Mouse (Mus musculus) neural tube, embryonic 14.5 days (tissue): ENCODE measurements around the gene Vmn1r159. TPM values are rescaled to one million over a fixed set of nuclear protein-coding genes. Genes with fewer than 3 reads are reported as not detected.
"Not testable (repeated sequence)": the region's sequence is repeated elsewhere in the genome, so short reads cannot be mapped to it uniquely, and the experiment has no call there.

Experiments
- ATAC-seq: fragments of 200-750 bp; cut with Nextera tagmentation; 2 replicates; pipeline ENCODE4 v1.8.0; 2017; ENCODE audit warnings: low read depth, mild to moderate bottlenecking, moderate TSS enrichment, moderate library complexity
- H3K27ac ChIP-seq: fragments of 300-500 bp; sonication (generic); 2 replicates; pipeline ENCODE4 v1.5.1; 2014; ENCODE audit warnings: low read depth, mild to moderate bottlenecking, control low read depth, low read length, moderate library complexity, mixed read lengths
- H3K27me3 ChIP-seq: fragments of 300-500 bp; sonication (generic); 2 replicates; pipeline ENCODE4 v1.6.1; 2014; ENCODE audit warnings: low read length; ENCODE audit not compliant: control insufficient read depth, insufficient read depth
- H3K36me3 ChIP-seq: fragments of 300-500 bp; sonication (generic); 2 replicates; pipeline ENCODE4 v1.6.1; 2014; ENCODE audit warnings: low read length, mixed read lengths; ENCODE audit not compliant: control insufficient read depth, insufficient read depth
- H3K4me1 ChIP-seq: fragments of 300-500 bp; sonication (generic); 2 replicates; pipeline ENCODE4 v1.6.1; 2014; ENCODE audit warnings: low read length; ENCODE audit not compliant: control insufficient read depth, insufficient read depth
- H3K4me2 ChIP-seq: fragments of 300-500 bp; sonication (generic); 2 replicates; pipeline ENCODE4 v1.6.1; 2014; ENCODE audit warnings: mild to moderate bottlenecking, low read depth, low read length, control low read depth
- H3K4me3 ChIP-seq: fragments of 300-500 bp; sonication (generic); 2 replicates; pipeline ENCODE4 v1.5.1; 2014; ENCODE audit warnings: low read depth, low read length, control low read depth, mixed read lengths
- H3K9ac ChIP-seq: fragments of 300-500 bp; sonication (generic); replicated peaks from 2 replicates; pipeline ENCODE4 v1.6.1; 2014; ENCODE audit warnings: low read depth, mild to moderate bottlenecking, control low read depth, low read length, mixed read lengths
- H3K9me3 ChIP-seq: fragments of 300-500 bp; sonication (generic); 2 replicates; pipeline ENCODE4 v1.6.1; 2016; ENCODE audit warnings: low read length; ENCODE audit not compliant: control insufficient read depth
- WGBS: fragments of 180-500 bp; shearing (Covaris S2); extraction: QIAGEN DNeasy Blood & Tissue Kit; methylation state at CpG from one replicate; pipeline ENCODE4 v1.1.7; 2014; 5-methylcytosine and 5-hydroxymethylcytosine counted together
- polyA plus RNA-seq: library from polyadenylated mRNA; unstranded; fragments of >200 nt; fragmentation: Nextera tagmentation; extraction: Ambion mirVana; gene quantifications from 2 replicates; pipeline ENCODE4 v1.2.1, GENCODE M21; 2014

Vmn1r159 gene
- not detected in 2 replicates for polyA plus RNA-seq

- H3K36me3 ChIP-seq, ATAC-seq, H3K4me2 ChIP-seq, H3K4me1 ChIP-seq, H3K9me3 ChIP-seq, H3K4me3 ChIP-seq, H3K27me3 ChIP-seq, H3K9ac ChIP-seq, H3K27ac ChIP-seq: not testable (repeated sequence)
- WGBS: 56% methylated on average over 2 of the region's 3 CpGs
Measured at GRCm38 (mm10) chr7:22843505-22843904, at the start of gene Vmn1r159. Gene Vmn1r159, minus strand, starts transcription at chr7:22843605.

- ATAC-seq, H3K4me1 ChIP-seq, H3K4me3 ChIP-seq, H3K9ac ChIP-seq, H3K9me3 ChIP-seq, H3K36me3 ChIP-seq, H3K4me2 ChIP-seq, H3K27me3 ChIP-seq, H3K27ac ChIP-seq: not testable (repeated sequence)
- WGBS: 39% methylated on average over 1 of the region's 3 CpGs
Measured at GRCm38 (mm10) chr7:22870924-22871323, 27.5 kb upstream of the Vmn1r159 start, which contains the start of gene Vmn1r160. Gene Vmn1r160, plus strand, starts transcription at chr7:22871224.

Other genes starting within 250 kb of the Vmn1r159 start
- gene Vmn1r155, start 185.6 kb downstream of the Vmn1r159 start, polyA plus RNA-seq: not detected in 2 replicates
- gene Gm8693, start 151.3 kb downstream of the Vmn1r159 start, polyA plus RNA-seq: not detected in 2 replicates
- not detected in 2 replicates for gene Gm4567, start 123.9 kb downstream of the Vmn1r159 start, polyA plus RNA-seq
- not detected in 2 replicates for gene Vmn1r157, start 81.9 kb downstream of the Vmn1r159 start, polyA plus RNA-seq
- gene Vmn1r158, start 52.8 kb downstream of the Vmn1r159 start, polyA plus RNA-seq: not detected in 2 replicates
- gene Vmn1r160, start 27.6 kb upstream of the Vmn1r159 start, polyA plus RNA-seq: not detected in 2 replicates
- gene Gm4214, start 141.1 kb upstream of the Vmn1r159 start, polyA plus RNA-seq: not detected in 2 replicates
- not detected in 2 replicates for gene Gm4216, start 176.3 kb upstream of the Vmn1r159 start, polyA plus RNA-seq
- not detected in 2 replicates for gene Vmn1r163, start 211.9 kb upstream of the Vmn1r159 start, polyA plus RNA-seq
- not detected in 2 replicates for gene Gm8720, start 223.9 kb upstream of the Vmn1r159 start, polyA plus RNA-seq